Mouse (Mus musculus): ENCODE measurements around the gene Ndrg4. TPM values are rescaled to one million over a fixed set of nuclear protein-coding genes. Genes with fewer than 3 reads are reported as not detected.
A peak's percentile ranks its signal among the peaks of the same experiment; 100 is the strongest.

Ndrg4 gene
- total RNA-seq, 1 experiment: 9.4 TPM

DNA sequence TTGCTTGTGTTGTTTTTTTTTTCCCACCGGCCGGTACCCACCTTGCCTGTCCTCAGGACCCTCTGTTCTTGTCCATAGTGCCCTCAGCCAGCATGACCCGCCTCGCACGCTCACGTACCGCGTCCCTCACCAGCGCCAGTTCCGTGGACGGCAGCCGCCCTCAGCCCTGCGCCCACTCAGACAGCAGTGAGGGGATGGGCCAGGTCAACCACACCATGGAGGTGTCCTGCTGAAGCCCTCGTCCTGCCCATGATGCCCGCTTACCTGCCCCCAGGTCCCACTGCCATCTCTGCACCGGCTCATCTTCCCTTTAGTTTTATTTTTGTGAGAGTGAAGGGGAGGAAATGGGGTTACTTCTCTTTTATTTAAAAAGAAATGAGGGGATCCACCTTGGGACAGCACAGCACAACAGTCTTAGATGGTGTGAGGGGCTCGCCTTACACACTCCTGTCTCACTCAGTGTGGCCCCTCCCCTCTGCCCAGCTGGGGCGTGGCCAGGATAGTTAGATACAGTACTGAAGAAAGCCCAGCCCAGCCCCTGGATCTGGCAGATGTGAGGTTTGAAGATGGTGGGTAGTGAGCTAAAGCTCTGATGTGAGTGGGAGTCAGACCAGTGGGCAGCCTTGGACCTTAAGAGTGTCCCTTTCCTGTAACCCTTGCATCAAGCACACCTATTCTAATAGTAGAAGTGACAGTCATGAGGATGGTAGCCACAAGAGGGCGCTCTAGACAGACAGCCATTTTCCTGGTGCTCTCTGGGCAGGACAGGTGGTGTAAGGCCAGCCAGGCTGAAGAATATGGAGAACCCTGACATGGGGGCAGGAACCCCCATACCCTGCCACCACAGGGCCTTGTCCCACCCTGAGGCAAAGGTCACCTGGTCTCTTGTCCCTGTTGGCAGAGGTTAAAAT, 36.6 kb downstream of the Ndrg4 start:
- DNase-seq (ENCODE audit: low read depth, low spot score): peak; percentile 87
- Histone ChIP-seq H3K4me1 (ENCODE audit: control insufficient read depth in 2 of 2, insufficient read depth in 2 of 2, low read length in 2 of 2, poor library complexity in 1 of 2) (peaks cover 2 to 31% of the 10 kb centered on the region in 2 experiments), H3K36me3 (ENCODE audit: control insufficient read depth, insufficient read depth, low read length, poor library complexity, severe bottlenecking) (peaks cover 10% of the 10 kb centered on the region), H3K4me3 (ENCODE audit: insufficient read depth in 1 of 2, low read depth in 1 of 2, low read length in 2 of 2, poor library complexity in 1 of 2, severe bottlenecking in 1 of 2) (no peak overlapping the region), H3K9ac (ENCODE audit: insufficient read depth, low read depth, low read length, poor library complexity, severe bottlenecking) (no peak overlapping the region), H3K9me3 (ENCODE audit: control insufficient read depth, insufficient read depth, low read depth, low read length) (no peaks in the 10 kb centered on the region), H3K27ac (ENCODE audit: insufficient read depth, low read depth, low read length, poor library complexity, severe bottlenecking) (no peak overlapping the region; the same call in 1 of the 2 replicates)
- TF ChIP-seq MAFK (IDR thresholded peaks at IDR 0.05; ENCODE audit: insufficient read depth, low read depth, low read length) (no peak), ZC3H11A (IDR thresholded peaks at IDR 0.05; ENCODE audit: borderline replicate concordance, low read depth, low read length) (0 out of 2 replicates have a peak, but pooled peaks have one; percentile 31)
- in situ Hi-C loops (cut with MboI; ENCODE audit: low sequenced_read_pairs in 2 of 2, unreplicated experiment in 2 of 2): no loop called here

- no peak for DNase-seq (ENCODE audit: low read depth, low spot score)
- H3K36me3 ChIP-seq (ENCODE audit: control insufficient read depth, insufficient read depth, low read length, poor library complexity, severe bottlenecking): peaks cover 18% of the 10 kb centered on the region
- peaks cover 2 to 26% of the 10 kb centered on the region in 2 experiments for H3K4me1 ChIP-seq (ENCODE audit: control insufficient read depth in 2 of 2, insufficient read depth in 2 of 2, low read length in 2 of 2, poor library complexity in 1 of 2)
- no peak for TF ChIP-seq MAFK (IDR thresholded peaks at IDR 0.05; ENCODE audit: insufficient read depth, low read depth, low read length)
- no peak for TF ChIP-seq ZC3H11A (IDR thresholded peaks at IDR 0.05; ENCODE audit: borderline replicate concordance, low read depth, low read length)
- no peak for TF ChIP-seq ZNF384 (IDR thresholded peaks at IDR 0.05; ENCODE audit: low read depth, low read length)
- no peak for TF ChIP-seq HCFC1 (IDR thresholded peaks at IDR 0.05; ENCODE audit: borderline replicate concordance, insufficient read depth, low read length)
- TF ChIP-seq CHD2 (IDR thresholded peaks at IDR 0.05; ENCODE audit: low read depth, low read length): no peak
- H3K4me3 ChIP-seq (ENCODE audit: insufficient read depth in 1 of 2, low read depth in 1 of 2, low read length in 2 of 2, poor library complexity in 1 of 2, severe bottlenecking in 1 of 2): no peak overlapping the region
- H3K9ac ChIP-seq (ENCODE audit: insufficient read depth, low read depth, low read length, poor library complexity, severe bottlenecking): no peak overlapping the region
- H3K27ac ChIP-seq (ENCODE audit: insufficient read depth, low read depth, low read length, poor library complexity, severe bottlenecking): no peak overlapping the region
- H3K9me3 ChIP-seq (ENCODE audit: control insufficient read depth, insufficient read depth, low read depth, low read length): no peaks in the 10 kb centered on the region
- in situ Hi-C loops (cut with MboI; ENCODE audit: low sequenced_read_pairs in 2 of 2, unreplicated experiment in 2 of 2): no loop called here
Measured at GRCm38 (mm10) chr8:95714367-95714766, 37.6 kb downstream of the Ndrg4 start.

GRCm38 (mm10) chr8:95714837-95715413, 38.1 kb downstream of the Ndrg4 start:
- Histone ChIP-seq H3K9ac (ENCODE audit: insufficient read depth, low read depth, low read length, poor library complexity, severe bottlenecking) (no peak overlapping the region), H3K9me3 (ENCODE audit: control insufficient read depth, insufficient read depth, low read depth, low read length) (no peaks in the 10 kb centered on the region), H3K4me1 (ENCODE audit: control insufficient read depth in 2 of 2, insufficient read depth in 2 of 2, low read length in 2 of 2, poor library complexity in 1 of 2) (peaks cover 2 to 26% of the 10 kb centered on the region in 2 experiments), H3K36me3 (ENCODE audit: control insufficient read depth, insufficient read depth, low read length, poor library complexity, severe bottlenecking) (peaks cover 19% of the 10 kb centered on the region), H3K27ac (ENCODE audit: insufficient read depth, low read depth, low read length, poor library complexity, severe bottlenecking) (no peak overlapping the region), H3K4me3 (ENCODE audit: insufficient read depth in 1 of 2, low read depth in 1 of 2, low read length in 2 of 2, poor library complexity in 1 of 2, severe bottlenecking in 1 of 2) (peak overlapping the region in 1 of 2 experiments; percentile 92; a peak in 1 of 4 replicates)
- DNase-seq (ENCODE audit: low read depth, low spot score): no peak
- in situ Hi-C loops (cut with MboI; ENCODE audit: low sequenced_read_pairs in 2 of 2, unreplicated experiment in 2 of 2): no loop called here
- TF ChIP-seq ZC3H11A (IDR thresholded peaks at IDR 0.05; ENCODE audit: borderline replicate concordance, low read depth, low read length) (no peak), CHD2 (IDR thresholded peaks at IDR 0.05; ENCODE audit: low read depth, low read length) (no peak), MAFK (IDR thresholded peaks at IDR 0.05; ENCODE audit: insufficient read depth, low read depth, low read length) (no peak), ZNF384 (IDR thresholded peaks at IDR 0.05; ENCODE audit: low read depth, low read length) (no peak), HCFC1 (IDR thresholded peaks at IDR 0.05; ENCODE audit: borderline replicate concordance, insufficient read depth, low read length) (no peak)

DNA sequence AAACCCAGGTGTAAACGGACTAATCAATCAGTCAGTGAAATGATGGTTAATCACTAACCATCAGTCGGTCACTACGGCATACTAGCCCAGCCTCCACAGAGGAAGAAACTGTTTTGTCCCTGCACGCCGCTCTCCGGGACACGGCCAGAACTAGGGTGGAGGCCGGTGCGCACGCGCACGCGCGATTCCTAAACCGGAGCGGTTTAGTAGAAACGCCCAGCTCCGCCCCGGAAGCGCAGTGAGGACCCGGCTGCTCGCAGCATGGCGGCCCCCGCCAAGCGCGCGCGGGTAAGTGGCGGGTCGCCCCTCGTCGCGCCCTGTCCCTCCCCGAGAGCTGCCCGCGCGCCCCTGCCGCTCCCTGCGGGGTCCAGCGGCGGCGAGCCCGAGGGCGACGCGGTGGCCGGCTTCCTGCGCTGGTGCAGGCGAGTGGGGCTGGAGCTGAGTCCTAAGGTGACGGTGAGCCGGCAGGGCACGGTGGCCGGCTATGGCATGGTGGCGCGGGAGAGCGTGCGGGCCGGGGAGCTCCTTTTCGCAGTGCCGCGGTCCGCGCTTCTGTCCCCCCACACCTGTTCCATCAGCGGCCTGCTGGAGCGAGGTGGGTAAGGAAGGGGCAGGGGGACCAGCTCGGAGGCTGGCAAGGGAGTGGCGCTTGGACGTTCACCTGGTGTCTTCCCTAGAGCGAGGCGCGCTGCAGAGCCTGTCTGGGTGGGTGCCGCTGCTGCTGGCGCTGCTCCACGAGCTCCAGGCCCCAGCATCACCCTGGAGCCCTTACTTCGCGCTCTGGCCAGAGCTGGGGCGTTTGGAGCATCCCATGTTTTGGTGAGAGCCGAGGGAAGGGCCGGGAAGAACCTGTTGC, 39.1 kb downstream of the Ndrg4 start, which contains the start of gene Setd6:
Gene Setd6 (plus strand): TSS at position 206 of the 856 bp plus-strand sequence.
- H3K9me3 ChIP-seq (ENCODE audit: control insufficient read depth, insufficient read depth, low read depth, low read length): no peaks in the 10 kb centered on the region
- TF ChIP-seq ZNF384 (IDR thresholded peaks at IDR 0.05; ENCODE audit: low read depth, low read length) (no peak), MAFK (IDR thresholded peaks at IDR 0.05; ENCODE audit: insufficient read depth, low read depth, low read length) (no peak), CHD2 (IDR thresholded peaks at IDR 0.05; ENCODE audit: low read depth, low read length) (no peak), ZC3H11A (IDR thresholded peaks at IDR 0.05; ENCODE audit: borderline replicate concordance, low read depth, low read length) (no peak), HCFC1 (IDR thresholded peaks at IDR 0.05; ENCODE audit: borderline replicate concordance, insufficient read depth, low read length) (no peak; the same call in 1 of the 2 replicates)
- peak; percentile 68 for DNase-seq (ENCODE audit: low read depth, low spot score)
- in situ Hi-C loops (cut with MboI; ENCODE audit: low sequenced_read_pairs in 2 of 2, unreplicated experiment in 2 of 2): no loop called here
- peaks cover 21% of the 10 kb centered on the region for H3K36me3 ChIP-seq (ENCODE audit: control insufficient read depth, insufficient read depth, low read length, poor library complexity, severe bottlenecking)
- H3K4me3 ChIP-seq (ENCODE audit: insufficient read depth in 1 of 2, low read depth in 1 of 2, low read length in 2 of 2, poor library complexity in 1 of 2, severe bottlenecking in 1 of 2): peak within 1 kb of the TSS; percentile 92 to 96
- H3K9ac ChIP-seq (ENCODE audit: insufficient read depth, low read depth, low read length, poor library complexity, severe bottlenecking): peak within 1 kb of the TSS; percentile 96
- H3K4me1 ChIP-seq (ENCODE audit: control insufficient read depth in 2 of 2, insufficient read depth in 2 of 2, low read length in 2 of 2, poor library complexity in 1 of 2): peaks cover 2 to 21% of the 10 kb centered on the region in 2 experiments
- peak within 1 kb of the TSS; percentile 64 for H3K27ac ChIP-seq (ENCODE audit: insufficient read depth, low read depth, low read length, poor library complexity, severe bottlenecking)
